Mouse (Mus musculus): ENCODE results near the gene Slc22a15. TPM values are rescaled to one million over a fixed set of nuclear protein-coding genes. Genes with fewer than 3 reads are reported as not detected.
A peak's percentile ranks its signal among the peaks of the same experiment; 100 is the strongest.

The Slc22a15 gene
- polyA plus RNA-seq, 1 experiment from 2014 or later: 4.5 TPM

DNA sequence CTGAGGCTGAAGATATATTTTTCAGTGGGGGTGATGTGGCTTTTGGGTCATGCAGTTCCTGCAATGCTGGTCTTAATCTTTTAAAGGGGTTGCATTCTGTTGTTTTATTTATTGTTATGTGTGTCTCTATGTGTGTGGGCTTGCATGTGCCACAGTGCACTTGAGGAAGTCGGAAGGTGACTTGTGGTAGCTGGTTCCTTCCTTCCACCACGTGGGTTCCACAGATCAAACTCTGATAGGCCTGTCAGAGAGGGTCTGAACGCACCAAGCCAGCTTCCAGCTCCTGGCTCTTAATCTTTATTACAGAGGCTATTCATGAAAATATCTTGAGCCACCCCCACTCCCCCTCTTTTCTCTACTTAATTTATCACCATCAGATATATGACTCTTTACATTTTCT, 40.4 kb downstream of the Slc22a15 start:
- WGBS: 73% methylated on average over 3 of the region's 3 CpGs
- no peak for ATAC-seq (replicated peaks)
- H3K4me3 ChIP-seq: no peak overlapping the region
- no peak overlapping the region for H3K4me2 ChIP-seq (replicated peaks)
- no peaks in the 10 kb centered on the region; the same call in 1 of the 2 replicates for H3K36me3 ChIP-seq
- no peaks in the 10 kb centered on the region for H3K27me3 ChIP-seq
- H3K4me1 ChIP-seq: peaks cover 14% of the 10 kb centered on the region
- H3K9ac ChIP-seq (replicated peaks): no peak overlapping the region
- H3K27ac ChIP-seq (replicated peaks): no peak overlapping the region
- no peaks in the 10 kb centered on the region for H3K9me3 ChIP-seq

DNA sequence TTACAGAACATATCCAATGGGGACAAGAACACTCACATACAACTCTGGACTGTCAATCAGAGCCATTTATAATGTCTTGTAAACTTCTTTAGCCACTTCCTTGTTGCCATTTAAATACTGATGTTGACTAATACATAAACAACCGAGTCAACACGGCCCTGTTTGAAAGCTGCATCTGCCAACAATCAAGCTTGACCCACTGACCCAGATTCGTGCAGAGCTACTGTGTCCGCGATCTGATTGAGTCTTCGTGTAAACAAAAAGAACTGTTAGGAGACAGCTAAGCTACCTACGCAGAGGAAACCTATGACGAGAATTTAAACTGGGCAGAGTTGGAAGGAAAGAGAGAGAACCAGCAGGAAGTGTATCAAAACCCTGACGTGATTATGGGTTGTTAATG, 42.5 kb downstream of the Slc22a15 start:
- no peak overlapping the region for H3K4me2 ChIP-seq (replicated peaks)
- H3K36me3 ChIP-seq: no peaks in the 10 kb centered on the region; the same call in 1 of the 2 replicates
- H3K9me3 ChIP-seq: no peaks in the 10 kb centered on the region
- no peak overlapping the region for H3K27ac ChIP-seq (replicated peaks)
- H3K9ac ChIP-seq (replicated peaks): no peak overlapping the region
- ATAC-seq (replicated peaks): no peak
- H3K4me1 ChIP-seq: peaks cover 14% of the 10 kb centered on the region
- no peak overlapping the region for H3K4me3 ChIP-seq
- H3K27me3 ChIP-seq: no peaks in the 10 kb centered on the region
- 72% methylated on average over 9 of the region's 9 CpGs for WGBS

DNA sequence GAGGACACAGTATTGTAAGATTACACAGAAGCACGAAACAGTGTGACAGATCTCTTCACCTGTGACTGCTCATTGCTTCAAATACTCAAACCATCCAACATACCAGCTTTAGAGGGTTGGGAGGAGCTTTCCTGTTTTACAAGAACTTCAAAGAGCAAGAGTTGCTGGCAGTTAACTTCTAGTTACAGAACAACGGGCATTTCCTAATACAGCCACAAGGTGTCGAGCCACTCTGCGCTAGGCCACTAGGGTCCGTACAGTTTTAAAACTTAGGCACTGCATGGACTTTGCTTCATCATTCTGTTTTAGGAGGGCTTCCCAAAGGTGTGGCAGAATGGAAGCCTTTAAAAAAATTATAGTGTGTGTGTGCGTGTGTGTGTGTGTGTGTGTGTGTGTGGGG, 43.4 kb downstream of the Slc22a15 start:
- WGBS: 82% methylated on average over 6 of the region's 6 CpGs
- no peaks in the 10 kb centered on the region for H3K9me3 ChIP-seq
- H3K27ac ChIP-seq (replicated peaks): no peak overlapping the region
- H3K4me1 ChIP-seq: peaks cover 13% of the 10 kb centered on the region
- no peak overlapping the region for H3K4me3 ChIP-seq
- H3K27me3 ChIP-seq: no peaks in the 10 kb centered on the region
- no peak overlapping the region for H3K4me2 ChIP-seq (replicated peaks)
- no peaks in the 10 kb centered on the region; the same call in 1 of the 2 replicates for H3K36me3 ChIP-seq
- H3K9ac ChIP-seq (replicated peaks): no peak overlapping the region
- ATAC-seq (replicated peaks): no peak

DNA sequence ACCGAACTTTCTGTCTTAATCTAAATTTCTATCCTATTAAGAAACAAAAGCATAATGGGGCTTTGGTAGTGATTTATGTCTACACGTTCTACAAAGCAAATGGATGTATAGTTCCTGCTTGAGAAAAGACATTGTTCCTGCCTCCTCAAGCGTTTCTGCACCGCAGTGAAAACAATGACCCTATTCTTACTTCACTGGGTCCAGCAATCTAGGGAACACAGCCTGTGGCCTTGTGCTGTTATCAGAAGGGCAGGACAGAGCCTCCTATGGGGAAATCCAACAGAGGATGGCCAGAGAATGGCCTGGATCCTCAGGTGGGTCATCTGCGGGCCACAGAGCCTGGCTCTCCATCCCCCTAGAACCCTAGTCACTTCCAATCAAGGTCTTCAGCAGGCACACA, 46.1 kb downstream of the Slc22a15 start:
- Histone ChIP-seq H3K4me1 (peaks cover 8% of the 10 kb centered on the region), H3K27me3 (no peaks in the 10 kb centered on the region), H3K9me3 (no peaks in the 10 kb centered on the region), H3K4me2 (replicated peaks) (no peak overlapping the region), H3K4me3 (no peak overlapping the region), H3K9ac (replicated peaks) (no peak overlapping the region), H3K27ac (replicated peaks) (no peak overlapping the region), H3K36me3 (no peaks in the 10 kb centered on the region; the same call in 1 of the 2 replicates)
- no peak for ATAC-seq (replicated peaks)
- 15% methylated on average over 5 of the region's 5 CpGs for WGBS

DNA sequence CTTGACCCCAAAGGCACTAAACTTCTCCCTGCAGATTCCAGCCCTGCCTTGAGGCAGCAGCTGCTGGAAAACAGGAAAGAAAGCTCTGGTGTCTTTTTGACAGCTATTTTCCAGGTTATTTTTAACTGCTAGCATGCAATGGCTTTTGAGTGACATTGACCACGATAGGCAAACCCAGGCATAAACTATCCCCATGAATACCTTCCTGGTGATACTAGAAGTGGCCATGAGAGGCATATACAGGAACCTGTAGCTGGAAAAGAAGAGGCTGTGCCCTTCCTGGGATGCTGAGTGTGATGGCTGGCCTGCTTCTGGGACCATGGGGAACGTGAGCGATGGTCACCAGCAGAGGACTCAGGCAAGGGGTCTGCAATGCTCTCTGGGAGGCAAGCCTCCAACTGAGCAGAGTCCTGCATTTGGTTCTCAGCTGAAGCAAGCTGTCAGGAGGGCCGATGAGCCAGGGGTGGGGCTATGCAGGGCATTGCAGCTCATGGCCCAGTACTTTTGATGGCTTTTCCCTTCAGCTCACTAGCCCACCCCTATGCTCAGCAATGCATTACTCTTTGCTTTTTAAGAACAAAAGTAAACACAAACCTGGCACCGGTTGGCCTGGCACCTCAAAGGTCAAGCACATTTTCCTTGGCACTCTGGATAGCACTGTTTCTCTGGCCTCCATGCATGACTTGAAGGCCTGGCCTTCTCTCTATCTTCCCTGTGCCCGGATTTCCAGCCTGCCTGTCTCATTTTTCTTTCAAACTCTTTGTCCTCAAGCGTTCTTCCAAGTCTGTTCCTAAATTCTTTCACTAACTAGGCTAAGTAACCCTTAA, 47.6 kb downstream of the Slc22a15 start:
- Histone ChIP-seq H3K4me1 (peaks cover 8% of the 10 kb centered on the region), H3K9ac (replicated peaks) (no peak overlapping the region), H3K9me3 (no peaks in the 10 kb centered on the region), H3K27ac (replicated peaks) (no peak overlapping the region), H3K36me3 (no peaks in the 10 kb centered on the region; the same call in 1 of the 2 replicates), H3K4me2 (replicated peaks) (no peak overlapping the region), H3K27me3 (no peaks in the 10 kb centered on the region), H3K4me3 (no peak overlapping the region)
- WGBS: 80% methylated on average over 7 of the region's 7 CpGs
- no peak for ATAC-seq (replicated peaks)

DNA sequence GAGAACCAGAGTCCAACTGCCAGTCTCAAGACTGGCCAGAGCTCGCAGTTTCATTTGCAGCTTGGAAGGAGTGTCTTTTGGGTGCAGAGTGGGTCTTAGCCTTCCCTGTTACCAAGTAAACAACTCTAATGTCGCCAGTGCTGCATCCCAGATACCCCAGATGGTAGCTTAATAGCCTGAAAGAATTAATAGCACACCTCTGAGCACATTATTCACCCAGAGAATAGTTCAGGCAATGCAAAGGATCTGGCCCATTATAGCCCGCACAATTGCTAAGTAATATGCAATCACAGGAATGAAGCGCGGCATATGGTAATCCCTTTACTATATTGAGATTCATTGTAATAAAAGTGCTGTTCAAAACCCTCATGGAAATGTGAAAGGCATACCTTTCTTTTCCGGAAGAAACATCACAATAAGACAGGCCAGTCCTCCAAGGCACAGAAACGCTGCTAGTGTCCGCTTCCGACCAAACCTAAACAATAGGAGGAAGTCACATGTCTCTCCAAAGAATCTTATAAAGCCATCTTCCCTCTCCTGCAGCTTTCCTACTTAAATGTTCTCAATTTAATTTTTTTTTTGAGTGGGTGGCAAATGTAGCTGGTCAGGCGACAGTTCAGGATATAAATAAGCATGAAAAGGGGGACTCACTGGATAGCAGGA, 48.9 kb downstream of the Slc22a15 start:
- H3K4me2 ChIP-seq (replicated peaks): no peak overlapping the region
- no peaks in the 10 kb centered on the region for H3K27me3 ChIP-seq
- no peak overlapping the region; the same call in 1 of the 2 replicates for H3K27ac ChIP-seq (replicated peaks)
- no peak overlapping the region for H3K9ac ChIP-seq (replicated peaks)
- H3K9me3 ChIP-seq: no peaks in the 10 kb centered on the region
- ATAC-seq (replicated peaks): 0 out of 2 replicates have a peak, but pooled peaks have one; percentile 38
- no peak overlapping the region for H3K4me3 ChIP-seq
- no peaks in the 10 kb centered on the region; the same call in 1 of the 2 replicates for H3K36me3 ChIP-seq
- peaks cover 8% of the 10 kb centered on the region for H3K4me1 ChIP-seq
- 37% methylated on average over 10 of the region's 10 CpGs for WGBS

DNA sequence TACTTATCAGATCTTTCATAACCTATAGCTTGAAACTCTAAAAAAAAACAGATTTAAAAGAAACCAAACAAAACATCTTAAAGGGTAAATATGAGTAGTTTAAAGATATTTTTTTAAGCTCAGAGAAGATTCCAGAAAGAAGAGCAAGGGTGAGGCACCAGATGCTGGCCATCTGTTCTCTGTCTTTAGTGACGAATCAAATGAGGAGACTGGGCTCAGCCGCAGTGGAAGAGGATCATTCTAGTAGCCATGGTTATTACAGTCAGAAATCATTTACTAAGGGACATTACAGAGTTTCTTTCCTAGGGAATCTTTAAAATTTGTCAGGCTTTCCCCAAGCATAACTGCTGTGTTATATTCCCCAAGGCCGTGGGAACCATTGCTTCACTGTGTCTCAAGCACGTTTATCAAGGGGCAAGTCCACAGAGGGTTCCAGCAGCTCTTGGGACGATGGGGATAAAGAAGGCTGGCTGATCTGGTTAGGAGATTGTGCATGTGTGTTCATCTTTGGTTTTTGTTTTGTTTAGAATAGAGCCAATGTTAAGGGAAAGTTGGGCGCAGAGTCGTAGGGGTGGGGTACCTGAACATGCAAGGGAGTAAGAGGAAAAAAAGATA, 51.1 kb downstream of the Slc22a15 start:
- no peak for ATAC-seq (replicated peaks)
- Histone ChIP-seq H3K4me1 (peaks cover 8% of the 10 kb centered on the region), H3K36me3 (no peaks in the 10 kb centered on the region), H3K9me3 (no peaks in the 10 kb centered on the region), H3K4me3 (no peak overlapping the region), H3K4me2 (replicated peaks) (no peak overlapping the region), H3K27me3 (no peaks in the 10 kb centered on the region), H3K27ac (replicated peaks) (no peak overlapping the region), H3K9ac (replicated peaks) (no peak overlapping the region)
- 79% methylated on average over 7 of the region's 7 CpGs for WGBS

DNA sequence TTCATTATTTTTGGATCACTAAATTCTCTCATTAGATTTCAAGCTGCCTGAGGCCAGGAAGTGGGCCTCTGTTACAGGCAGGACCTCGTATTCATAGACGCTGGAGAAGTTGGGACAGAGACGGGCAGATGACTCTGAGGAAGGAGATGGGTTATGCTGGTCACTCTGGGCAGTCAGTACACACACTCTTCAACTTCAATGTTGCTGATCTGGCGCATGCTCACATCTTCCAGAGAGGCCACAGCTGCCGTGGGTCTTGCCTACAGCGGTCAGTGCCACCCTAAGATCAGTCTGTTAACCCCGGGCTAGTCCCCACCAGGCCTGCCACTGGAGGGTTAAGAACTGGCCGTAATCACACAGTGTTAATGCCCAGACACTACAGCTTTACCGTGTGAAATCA, 52.3 kb downstream of the Slc22a15 start:
- H3K4me2 ChIP-seq (replicated peaks): no peak overlapping the region
- H3K9me3 ChIP-seq: no peaks in the 10 kb centered on the region
- WGBS: 86% methylated on average over 9 of the region's 9 CpGs
- no peaks in the 10 kb centered on the region for H3K27me3 ChIP-seq
- no peak overlapping the region for H3K27ac ChIP-seq (replicated peaks)
- no peak overlapping the region for H3K4me3 ChIP-seq
- peaks cover 8% of the 10 kb centered on the region for H3K4me1 ChIP-seq
- no peak overlapping the region for H3K9ac ChIP-seq (replicated peaks)
- ATAC-seq (replicated peaks): no peak
- no peaks in the 10 kb centered on the region for H3K36me3 ChIP-seq

DNA sequence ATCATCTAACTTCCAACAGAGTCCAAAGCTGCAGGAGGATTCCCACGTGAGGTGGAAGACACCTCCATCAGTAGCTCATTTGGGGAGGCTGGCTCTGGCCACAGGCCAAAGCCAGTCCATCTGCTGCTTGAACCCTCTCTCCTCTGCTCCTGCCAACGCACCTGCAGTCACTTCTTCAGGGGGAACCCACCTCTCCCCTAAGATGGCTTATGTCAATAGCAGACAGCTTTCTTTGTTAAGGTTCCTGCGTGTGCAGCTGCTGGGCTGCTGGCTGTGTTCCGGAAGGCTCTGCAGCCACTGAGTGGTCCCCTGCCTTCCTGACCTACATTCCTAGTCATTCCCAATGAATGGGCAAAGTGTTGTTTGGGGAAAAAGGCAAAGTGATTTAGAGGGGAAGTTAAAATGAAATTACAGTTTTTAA, 57.2 kb downstream of the Slc22a15 start:
- Histone ChIP-seq H3K9ac (replicated peaks) (no peak overlapping the region), H3K9me3 (no peaks in the 10 kb centered on the region), H3K4me1 (no peaks in the 10 kb centered on the region), H3K4me2 (replicated peaks) (no peak overlapping the region), H3K27ac (replicated peaks) (no peak overlapping the region), H3K4me3 (no peak overlapping the region), H3K36me3 (peaks cover 5% of the 10 kb centered on the region; the same call in 1 of the 2 replicates), H3K27me3 (no peaks in the 10 kb centered on the region)
- ATAC-seq (replicated peaks): no peak
- 43% methylated on average over 4 of the region's 4 CpGs for WGBS

DNA sequence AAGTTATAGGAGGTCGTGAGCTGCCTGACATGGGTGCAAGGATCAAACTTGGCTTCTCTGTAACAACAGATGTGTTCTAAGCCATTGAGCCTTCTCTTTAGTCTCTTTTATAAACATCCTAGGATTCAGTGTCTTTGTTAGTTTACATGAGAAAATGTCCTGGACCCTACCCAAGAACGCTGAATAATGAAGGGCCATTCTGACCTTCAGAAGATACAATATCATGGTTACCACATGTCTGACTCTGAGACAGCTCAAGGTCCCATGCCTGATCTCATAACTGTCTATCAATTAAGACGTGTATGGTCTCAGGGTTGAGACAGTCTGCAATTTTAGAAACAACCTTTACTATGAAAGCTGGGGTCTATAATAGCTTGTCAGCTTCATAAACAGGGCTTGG, 62.4 kb downstream of the Slc22a15 start:
- H3K27ac ChIP-seq (replicated peaks): no peak overlapping the region
- H3K9me3 ChIP-seq: no peaks in the 10 kb centered on the region
- no peak overlapping the region for H3K9ac ChIP-seq (replicated peaks)
- ATAC-seq (replicated peaks): no peak
- WGBS: 75% methylated on average over 3 of the region's 3 CpGs
- H3K4me3 ChIP-seq: no peak overlapping the region
- no peaks in the 10 kb centered on the region for H3K27me3 ChIP-seq
- no peak overlapping the region for H3K4me2 ChIP-seq (replicated peaks)
- peaks cover 10% of the 10 kb centered on the region for H3K4me1 ChIP-seq
- H3K36me3 ChIP-seq: peaks cover 5% of the 10 kb centered on the region; the same call in 1 of the 2 replicates

DNA sequence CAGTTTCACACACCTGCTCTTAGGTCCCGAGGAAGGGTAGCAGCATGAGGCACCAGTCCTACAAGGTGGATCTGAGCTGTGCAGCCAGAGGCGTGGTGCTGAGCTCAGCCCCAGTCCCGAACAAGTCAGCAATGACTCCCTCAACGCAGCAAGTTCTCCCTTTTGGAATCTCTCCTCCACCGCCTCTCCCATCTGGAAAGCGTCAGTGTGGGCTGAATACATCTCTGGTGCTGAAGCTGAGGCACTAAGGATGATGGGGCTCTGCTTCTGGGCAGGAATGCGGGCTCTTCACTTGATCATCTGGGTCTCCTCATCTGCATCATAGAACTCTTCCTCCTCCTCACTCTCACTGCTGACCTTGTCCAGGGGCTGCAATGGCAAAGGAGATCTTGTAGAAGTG, 64.1 kb downstream of the Slc22a15 start:
- Histone ChIP-seq H3K4me2 (replicated peaks) (no peak overlapping the region), H3K36me3 (peaks cover 5% of the 10 kb centered on the region; the same call in 1 of the 2 replicates), H3K4me1 (peaks cover 10% of the 10 kb centered on the region), H3K4me3 (no peak overlapping the region), H3K9me3 (no peaks in the 10 kb centered on the region), H3K27me3 (no peaks in the 10 kb centered on the region), H3K27ac (replicated peaks) (no peak overlapping the region), H3K9ac (replicated peaks) (no peak overlapping the region)
- 76% methylated on average over 7 of the region's 7 CpGs for WGBS
- ATAC-seq (replicated peaks): 0 out of 2 replicates have a peak, but pooled peaks have one; percentile 32

DNA sequence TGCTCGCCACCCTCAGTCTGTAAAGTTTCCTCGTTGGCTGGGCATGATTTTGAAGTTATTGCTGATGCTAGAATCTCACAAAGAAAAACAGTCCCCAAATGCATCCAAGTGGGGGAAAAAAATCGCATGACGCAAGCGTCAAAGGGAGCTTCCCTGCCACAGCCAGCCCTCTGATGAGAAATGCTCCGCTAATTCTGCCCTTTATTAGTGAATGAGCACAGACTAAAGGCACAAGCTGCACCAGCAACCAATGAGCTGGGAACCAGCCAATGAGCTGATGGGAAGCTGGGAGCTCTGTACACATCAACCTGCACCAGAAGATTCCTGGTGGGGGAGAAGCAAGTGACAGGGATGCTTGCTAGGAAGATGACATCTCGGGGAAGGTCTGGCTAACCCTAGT, 64.5 kb downstream of the Slc22a15 start:
- H3K27me3 ChIP-seq: no peaks in the 10 kb centered on the region
- peaks cover 10% of the 10 kb centered on the region for H3K4me1 ChIP-seq
- no peak overlapping the region for H3K4me2 ChIP-seq (replicated peaks)
- 27% methylated on average over 7 of the region's 7 CpGs for WGBS
- no peaks in the 10 kb centered on the region for H3K9me3 ChIP-seq
- H3K27ac ChIP-seq (replicated peaks): no peak overlapping the region
- 0 out of 2 replicates have a peak, but pooled peaks have one; percentile 29 for ATAC-seq (replicated peaks)
- H3K9ac ChIP-seq (replicated peaks): no peak overlapping the region
- no peak overlapping the region for H3K4me3 ChIP-seq
- H3K36me3 ChIP-seq: peaks cover 5% of the 10 kb centered on the region; the same call in 1 of the 2 replicates
